Mouse (Mus musculus): ENCODE measurements around the gene Rapsn.

The Rapsn gene

GRCm38 (mm10) chr2:91080784-91081513 lies 45.5 kb downstream of the Rapsn start:
- in situ Hi-C loops (cut with MseI, MboI): no loop called here

- in situ Hi-C loops (cut with MseI, MboI): no loop called here
These were observed 46.6 kb downstream of the Rapsn start, which contains the start of gene Spi1 for GRCm38 (mm10) chr2:91081775-91082695. TSS of gene Spi1 (plus strand) at chr2:91082390.

DNA sequence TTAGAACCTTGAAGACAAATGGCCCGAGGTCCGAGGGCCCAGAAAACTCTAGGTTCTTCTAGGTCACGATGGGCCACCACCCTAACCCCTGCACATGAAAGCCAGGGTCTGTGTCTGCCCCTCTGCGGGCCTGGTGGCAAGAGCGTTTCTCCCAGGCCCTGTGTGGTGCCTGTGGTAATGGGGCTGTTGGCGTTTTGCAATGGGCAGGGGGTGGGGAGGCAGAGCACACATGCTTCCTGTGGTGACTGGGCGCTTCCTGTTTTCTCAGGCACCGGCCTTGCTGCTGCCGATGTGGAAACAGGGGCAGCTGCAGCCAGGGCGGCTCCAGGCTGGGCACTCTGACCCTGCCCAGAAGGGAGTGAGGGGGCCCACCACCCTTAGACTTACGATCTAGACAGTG lies 47.4 kb downstream of the Rapsn start:
- in situ Hi-C loops (cut with MseI, MboI): no loop called here

DNA sequence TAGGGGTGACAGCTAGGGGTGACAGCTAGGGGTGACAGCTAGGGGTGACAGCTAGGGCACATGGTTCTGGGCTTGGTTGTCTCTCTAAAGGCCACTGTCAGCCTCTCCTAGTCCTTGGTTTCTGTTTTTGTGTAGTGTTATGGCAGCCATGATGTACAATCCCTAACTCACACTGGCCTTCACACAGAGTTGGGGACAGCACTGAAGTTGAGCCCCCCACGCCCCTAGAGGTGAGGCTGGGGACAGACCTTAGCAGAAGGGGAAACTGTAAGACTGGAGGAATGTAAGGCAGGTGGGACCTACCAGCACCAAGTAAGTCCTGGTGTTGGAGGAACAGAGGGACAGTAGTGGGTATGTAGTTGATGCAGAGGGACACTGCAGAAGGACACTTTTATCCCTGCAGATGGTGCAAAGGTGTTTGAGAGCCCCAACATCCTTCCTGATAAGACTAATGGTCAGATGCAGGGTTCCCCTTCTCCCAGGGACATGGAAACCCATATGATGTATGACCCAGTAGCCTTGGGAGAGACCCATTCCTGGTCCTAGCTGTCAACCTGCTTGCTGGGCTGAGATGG lies 48.0 kb downstream of the Rapsn start:
- in situ Hi-C loops (cut with MseI, MboI): no loop called here

- in situ Hi-C loops (cut with MseI, MboI): no loop called here
These were observed 48.9 kb downstream of the Rapsn start for GRCm38 (mm10) chr2:91084179-91084820.

- in situ Hi-C loops (cut with MseI, MboI): no loop called here
These were observed 50.3 kb downstream of the Rapsn start for GRCm38 (mm10) chr2:91085494-91086391.

GRCm38 (mm10) chr2:91086392-91087237 lies 51.2 kb downstream of the Rapsn start:
- in situ Hi-C loops (cut with MseI, MboI): no loop called here

DNA sequence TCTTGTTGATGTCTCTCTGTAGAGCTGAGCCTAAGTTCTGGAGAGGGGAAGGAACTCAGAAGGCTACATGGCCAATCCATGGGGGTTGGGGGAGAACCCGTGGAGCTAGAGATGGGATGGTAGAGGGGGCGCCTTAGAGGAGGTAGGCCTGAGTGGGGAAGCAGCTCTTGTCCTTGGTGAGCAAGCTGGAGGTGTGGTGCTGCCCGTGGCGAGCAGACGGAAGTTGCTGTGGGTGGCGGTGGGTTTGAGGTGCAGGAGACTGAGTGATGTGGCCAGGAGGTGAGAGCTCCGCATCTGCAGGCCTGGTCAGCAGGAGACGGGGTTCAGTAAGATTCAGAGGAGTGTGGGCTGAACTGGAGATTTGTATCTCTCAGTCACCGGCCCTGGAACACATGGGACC lies 52.0 kb downstream of the Rapsn start:
- in situ Hi-C loops (cut with MseI, MboI): no loop called here

GRCm38 (mm10) chr2:91088987-91089386 lies 53.6 kb downstream of the Rapsn start:
- in situ Hi-C loops (cut with MseI, MboI): no loop called here

DNA sequence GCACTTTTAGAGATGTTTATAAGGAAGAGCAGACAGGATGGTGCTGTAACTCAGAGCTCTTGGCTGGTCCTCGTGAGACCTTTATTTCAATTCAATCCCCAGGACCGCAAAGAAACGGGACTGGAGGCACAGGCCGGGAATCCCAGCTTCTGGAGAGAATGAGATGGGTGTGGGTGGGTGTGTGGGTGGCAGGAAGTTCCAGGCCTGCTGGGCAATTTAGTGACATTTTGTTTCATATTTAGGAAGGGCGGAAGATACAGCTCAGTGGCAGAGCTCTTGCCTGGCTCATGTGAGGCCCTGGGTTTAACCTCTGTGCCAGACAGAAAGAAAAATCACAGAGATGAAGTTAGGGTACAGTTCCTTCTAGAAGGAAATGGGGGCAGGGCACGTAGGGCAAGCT lies 54.8 kb downstream of the Rapsn start:
- in situ Hi-C loops (cut with MseI, MboI): no loop called here

- in situ Hi-C loops (cut with MseI, MboI): no loop called here
These were observed 55.4 kb downstream of the Rapsn start for GRCm38 (mm10) chr2:91090827-91091226.

Measured in mouse trophoblast stem cell (cell line).